Mouse (Mus musculus) megakaryocyte, embryonic 14.5 days (primary cell): ENCODE measurements around the gene Wnt8b.

ENCODE experiments used
- FLI1 ChIP-seq: IDR thresholded peaks from 2 replicates; pipeline ENCODE4 v1.6.1; 2012; ENCODE audit warnings: low read length, inconsistent platforms, mixed read lengths
- GATA1 ChIP-seq: IDR thresholded peaks from 3 replicates; pipeline ENCODE4 v1.6.1; 2012; ENCODE audit warnings: mixed read lengths, low read length, inconsistent platforms, borderline replicate concordance

- TF ChIP-seq FLI1 (no peak), GATA1 (no peak)
Measured at GRCm38 (mm10) chr19:44445755-44446154, 47.5 kb upstream of the Wnt8b start.
